Mouse (Mus musculus) C2C12 (cell line): Measurements from ENCODE around the gene Arhgap1. TPM values are rescaled to one million over a fixed set of nuclear protein-coding genes. Genes with fewer than 3 reads are reported as not detected.

Experiments
- H3K27me3 ChIP-seq: one replicate; pipeline ENCODE4 v1.6.1; 2011; ENCODE audit not compliant: control insufficient read depth, insufficient read depth, insufficient read length
- H3K36me3 ChIP-seq: one replicate; pipeline ENCODE4 v1.6.1; 2011; ENCODE audit not compliant: control insufficient read depth, insufficient read depth
- H3K4me3 ChIP-seq: one replicate; pipeline ENCODE4 v1.5.1; 2011; ENCODE audit warnings: mild to moderate bottlenecking, control low read depth; ENCODE audit not compliant: poor library complexity, insufficient read depth, severe bottlenecking
- H3K79me2 ChIP-seq: one replicate; pipeline ENCODE4 v1.6.1; 2011; ENCODE audit not compliant: control insufficient read depth, insufficient read depth
- H3K79me3 ChIP-seq: one replicate; pipeline ENCODE4 v1.6.1; 2011; ENCODE audit warnings: low read depth, control low read depth
- H3ac ChIP-seq: one replicate; pipeline ENCODE3; 2011; ENCODE audit warnings: low read depth; ENCODE audit not compliant: control insufficient read depth, insufficient read length
- CEBPB ChIP-seq: IDR thresholded peaks from one replicate; pipeline ENCODE4 v1.6.1; 2011; ENCODE audit warnings: low read depth, mild to moderate bottlenecking, control low read depth, moderate library complexity
- CTCF ChIP-seq: IDR thresholded peaks from one replicate; pipeline ENCODE4 v1.5.1; 2011; ENCODE audit not compliant: control insufficient read depth, insufficient read depth, insufficient read length
- FOSL1 ChIP-seq: IDR thresholded peaks from one replicate; pipeline ENCODE4 v1.8.0; 2011; ENCODE audit warnings: mild to moderate bottlenecking, low read length; ENCODE audit not compliant: poor library complexity, insufficient read depth, severe bottlenecking
- MAX ChIP-seq: IDR thresholded peaks from one replicate; pipeline ENCODE4 v1.6.1; 2011; ENCODE audit warnings: mild to moderate bottlenecking, control low read depth
- MYOD1 ChIP-seq: IDR thresholded peaks from one replicate; pipeline ENCODE4 v1.6.1; 2011; ENCODE audit warnings: low read depth; ENCODE audit not compliant: control insufficient read depth, insufficient read length
- MYOG ChIP-seq: IDR thresholded peaks from one replicate; pipeline ENCODE4 v1.6.1; 2011; ENCODE audit not compliant: control insufficient read depth, insufficient read length; ENCODE audit errors: extremely low read depth
- USF1 ChIP-seq: IDR thresholded peaks from one replicate; pipeline ENCODE4 v1.6.1; 2011; ENCODE audit warnings: low read depth, mild to moderate bottlenecking, control low read depth, moderate library complexity
- polyA plus RNA-seq: library from polyadenylated mRNA; unstranded; fragments of >200 nt; fragmentation: generic; extraction: Trizol; gene quantifications from one replicate; pipeline ENCODE4 v1.2.1, GENCODE M21; 2012; ENCODE audit warnings: missing spikeins

Arhgap1 gene
- polyA plus RNA-seq, 1 experiment = 71.7 TPM

DNA sequence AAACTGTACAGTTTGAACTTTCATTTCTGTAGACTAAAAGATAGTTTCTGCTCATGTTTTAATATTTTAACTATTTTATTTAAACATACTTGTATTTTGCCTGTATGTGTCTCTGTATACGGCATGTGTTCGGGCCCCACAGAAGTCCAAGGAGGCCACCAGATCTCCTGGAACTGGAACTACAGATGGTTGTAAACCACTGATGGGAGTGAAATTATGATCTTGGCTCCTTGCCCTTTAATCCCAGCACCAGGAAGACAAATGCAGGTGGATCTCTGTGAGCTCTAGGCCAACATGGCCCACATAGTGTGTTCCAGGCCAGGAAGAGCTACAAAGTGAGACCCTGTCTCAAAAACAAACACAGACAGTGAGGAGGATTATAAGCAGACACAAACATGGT is 51.7 kb downstream of the Arhgap1 start:
- H3K27me3 ChIP-seq = no peaks in the 10 kb centered on the region
- H3K79me2 ChIP-seq = no peaks in the 10 kb centered on the region
- H3ac ChIP-seq = no peak overlapping the region
- H3K79me3 ChIP-seq = no peaks in the 10 kb centered on the region
- no peak for TF ChIP-seq USF1
- TF ChIP-seq CEBPB = no peak
- no peak for TF ChIP-seq MAX
- TF ChIP-seq FOSL1 = no peak
- no peak overlapping the region for H3K4me3 ChIP-seq
- no peaks in the 10 kb centered on the region for H3K36me3 ChIP-seq

- H3K27me3 ChIP-seq = no peaks in the 10 kb centered on the region
- TF ChIP-seq MYOD1 (no peak), CTCF (no peak), MYOG (no peak), CEBPB (no peak), FOSL1 (no peak), USF1 (no peak), MAX (no peak)
- peaks cover 5% of the 10 kb centered on the region for H3K79me3 ChIP-seq
- no peaks in the 10 kb centered on the region for H3K36me3 ChIP-seq
- peaks cover 11% of the 10 kb centered on the region for H3K79me2 ChIP-seq
- H3ac ChIP-seq = no peak overlapping the region
- H3K4me3 ChIP-seq = no peak overlapping the region
These were observed 56.1 kb downstream of the Arhgap1 start for GRCm38 (mm10) chr2:91705736-91706135.

DNA sequence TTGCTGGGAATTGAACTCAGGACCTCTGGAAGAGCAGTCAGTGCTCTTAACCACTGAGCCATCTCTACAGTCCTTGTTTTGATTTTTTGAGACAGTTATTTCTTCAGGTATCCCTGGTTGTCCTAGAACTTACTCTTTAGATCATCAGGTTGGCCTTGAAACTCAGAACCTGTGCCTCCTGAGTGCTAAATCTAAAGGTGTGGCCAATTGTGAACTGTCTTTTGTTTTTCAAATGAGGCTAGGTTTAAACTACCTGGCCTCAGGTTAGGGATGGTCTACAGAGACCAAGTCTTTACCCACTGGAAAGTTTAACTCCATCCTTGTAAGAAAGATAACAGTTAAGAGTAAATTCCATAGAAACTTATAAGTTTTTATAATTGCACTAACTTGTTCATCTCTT is 56.8 kb downstream of the Arhgap1 start:
- Histone ChIP-seq H3K79me2 (peaks cover 15% of the 10 kb centered on the region), H3K36me3 (no peaks in the 10 kb centered on the region), H3ac (no peak overlapping the region), H3K79me3 (peaks cover 5% of the 10 kb centered on the region), H3K4me3 (no peak overlapping the region), H3K27me3 (no peaks in the 10 kb centered on the region)
- TF ChIP-seq MYOD1 (no peak), CTCF (no peak), CEBPB (no peak), MYOG (no peak), FOSL1 (no peak), USF1 (no peak), MAX (no peak)

- no peak overlapping the region for H3K4me3 ChIP-seq
These were observed 58.7 kb downstream of the Arhgap1 start for GRCm38 (mm10) chr2:91708361-91708760.

GRCm38 (mm10) chr2:91710272-91711234 is 60.9 kb downstream of the Arhgap1 start, which contains the start of the genes Atg13 and Harbi1:
Gene Atg13 (minus strand): TSS chr2:91710576.
Gene Harbi1 (plus strand): TSS chr2:91710852.
- Histone ChIP-seq H3K27me3 (no peaks in the 10 kb centered on the region), H3K4me3 (peak within 1 kb of the TSS; percentile 98), H3ac (peak within 1 kb of the TSS; percentile 67), H3K79me3 (peaks cover 7% of the 10 kb centered on the region), H3K36me3 (no peaks in the 10 kb centered on the region), H3K79me2 (peaks cover 17% of the 10 kb centered on the region)
- TF ChIP-seq USF1 = no peak
- TF ChIP-seq MAX = peak; percentile 29
- no peak for TF ChIP-seq CEBPB

More at GRCm38 (mm10) chr2:91708361-91708760, 58.7 kb downstream of the Arhgap1 start:
- Histone ChIP-seq H3K79me3 (peaks cover 7% of the 10 kb centered on the region), H3K36me3 (no peaks in the 10 kb centered on the region), H3K79me2 (peaks cover 17% of the 10 kb centered on the region), H3K27me3 (no peaks in the 10 kb centered on the region), H3ac (no peak overlapping the region)
- no peak for TF ChIP-seq MYOG
- TF ChIP-seq MAX = no peak
- no peak for TF ChIP-seq CTCF
- no peak for TF ChIP-seq CEBPB
- TF ChIP-seq MYOD1 = no peak
- no peak for TF ChIP-seq FOSL1
- no peak for TF ChIP-seq USF1
